Mouse (Mus musculus) thymus, adult 2 months (tissue): ENCODE measurements around the gene Slc2a13.

Experiments used
- CTCF ChIP-seq: fragments of 200-500 bp; IDR thresholded peaks from 2 replicates; pipeline ENCODE4 v1.5.1; 2012; ENCODE audit warnings: mild to moderate bottlenecking, control low read depth, low read length, moderate library complexity, borderline replicate concordance; ENCODE audit not compliant: control insufficient read depth, poor library complexity, insufficient read depth; ENCODE audit errors: extremely low read depth
- POLR2A ChIP-seq: fragments of 200-500 bp; IDR thresholded peaks from 2 replicates; pipeline ENCODE4 v1.6.1; 2012; ENCODE audit warnings: mild to moderate bottlenecking, low read length, control low read depth, moderate library complexity; ENCODE audit not compliant: control insufficient read depth, poor library complexity, insufficient read depth; ENCODE audit errors: extremely low read depth

GRCm38 (mm10) chr15:91503291-91503690 is 69.8 kb downstream of the Slc2a13 start:
- no peak for TF ChIP-seq POLR2A
- TF ChIP-seq CTCF: no peak
